Mouse (Mus musculus): ENCODE measurements around the gene Tmem235. TPM values are rescaled to one million over a fixed set of nuclear protein-coding genes. Genes with fewer than 3 reads are reported as not detected.
"Not testable (repeated sequence)": the region's sequence is repeated elsewhere in the genome, so short reads cannot be mapped to it uniquely, and the experiment has no call there.

Gene Tmem235
- polyA plus RNA-seq, 1 experiment from 2014 or later = not detected

GRCm38 (mm10) chr11:117825333-117826101, 35.0 kb upstream of the Tmem235 start, which contains the start of the genes Afmid and Tk1:
Gene Afmid (plus strand): TSS chr11:117825924.
Gene Tk1 (minus strand): TSS chr11:117826092.
- Histone ChIP-seq H3K4me1 (peaks cover 74% of the 10 kb centered on the region), H3K9ac (peak within 1 kb of the TSS; percentile 82), H3K4me3 (peak within 1 kb of the TSS; percentile 63), H3K4me2 (replicated peaks) (peak within 1 kb of the TSS; percentile 94), H3K9me3 (no peaks in the 10 kb centered on the region), H3K27me3 (no peaks in the 10 kb centered on the region), H3K36me3 (peaks cover 29% of the 10 kb centered on the region), H3K27ac (peak within 1 kb of the TSS; percentile 94)
- ATAC-seq (ENCODE audit: low FRiP score, low read depth) = peak; percentile 75
- WGBS = under 1% methylated on average over 34 of the region's 34 CpGs

GRCm38 (mm10) chr11:117826164-117826563, 34.4 kb upstream of the Tmem235 start:
- Histone ChIP-seq H3K9ac (peak overlapping the region; percentile 67), H3K4me1 (peaks cover 77% of the 10 kb centered on the region), H3K4me3 (peak overlapping the region; percentile 63), H3K9me3 (no peaks in the 10 kb centered on the region), H3K27ac (peak overlapping the region; percentile 94), H3K4me2 (replicated peaks) (peak overlapping the region; percentile 94), H3K27me3 (no peaks in the 10 kb centered on the region), H3K36me3 (peaks cover 23% of the 10 kb centered on the region)
- peak; percentile 37; the same call in 1 of the 2 replicates for ATAC-seq (ENCODE audit: low FRiP score, low read depth)
- 3% methylated on average over 5 of the region's 5 CpGs for WGBS

- WGBS = 62% methylated on average over 8 of the region's 8 CpGs
- peak overlapping the region; percentile 63; the same call in 1 of the 2 replicates for H3K4me3 ChIP-seq
- no peak for ATAC-seq (ENCODE audit: low FRiP score, low read depth)
- no peaks in the 10 kb centered on the region for H3K27me3 ChIP-seq
- H3K4me2 ChIP-seq (replicated peaks) = peak overlapping the region; percentile 94
- H3K9ac ChIP-seq = peak overlapping the region; percentile 67; the same call in 1 of the 2 replicates
- H3K36me3 ChIP-seq = peaks cover 15% of the 10 kb centered on the region
- peak overlapping the region; percentile 94 for H3K27ac ChIP-seq
- H3K9me3 ChIP-seq = no peaks in the 10 kb centered on the region
- H3K4me1 ChIP-seq = peaks cover 77% of the 10 kb centered on the region
These were observed 33.6 kb upstream of the Tmem235 start for GRCm38 (mm10) chr11:117826916-117827315.

GRCm38 (mm10) chr11:117827386-117827785, 33.2 kb upstream of the Tmem235 start:
- H3K36me3 ChIP-seq = peaks cover 11% of the 10 kb centered on the region
- no peak overlapping the region for H3K9ac ChIP-seq
- H3K4me3 ChIP-seq = no peak overlapping the region
- no peak for ATAC-seq (ENCODE audit: low FRiP score, low read depth)
- WGBS = 44% methylated on average over 3 of the region's 3 CpGs
- no peaks in the 10 kb centered on the region for H3K27me3 ChIP-seq
- no peak overlapping the region for H3K27ac ChIP-seq
- peaks cover 82% of the 10 kb centered on the region for H3K4me1 ChIP-seq
- H3K9me3 ChIP-seq = no peaks in the 10 kb centered on the region
- no peak overlapping the region for H3K4me2 ChIP-seq (replicated peaks)

GRCm38 (mm10) chr11:117828149-117828887, 32.2 kb upstream of the Tmem235 start:
- Histone ChIP-seq H3K9ac (no peak overlapping the region), H3K27ac (peak overlapping the region; percentile 44; the same call in 1 of the 2 replicates)
- ATAC-seq (ENCODE audit: low FRiP score, low read depth) = no peak

GRCm38 (mm10) chr11:117828888-117829604, 31.5 kb upstream of the Tmem235 start:
- no peak for ATAC-seq (ENCODE audit: low FRiP score, low read depth)

More at GRCm38 (mm10) chr11:117828149-117828887, 32.2 kb upstream of the Tmem235 start:
- WGBS = 68% methylated on average over 18 of the region's 18 CpGs
- peaks cover 3% of the 10 kb centered on the region; the same call in 1 of the 2 replicates for H3K36me3 ChIP-seq
- no peaks in the 10 kb centered on the region for H3K9me3 ChIP-seq
- no peak overlapping the region for H3K4me3 ChIP-seq
- peaks cover 74% of the 10 kb centered on the region for H3K4me1 ChIP-seq
- H3K4me2 ChIP-seq (replicated peaks) = no peak overlapping the region
- H3K27me3 ChIP-seq = no peaks in the 10 kb centered on the region

GRCm38 (mm10) chr11:117829671-117830215, 30.8 kb upstream of the Tmem235 start:
- Histone ChIP-seq H3K4me2 (replicated peaks) (no peak overlapping the region), H3K27ac (0 out of 2 replicates have a peak overlapping the region, but pooled peaks have one; percentile 22), H3K9ac (0 out of 2 replicates have a peak overlapping the region, but pooled peaks have one; percentile 13), H3K9me3 (no peaks in the 10 kb centered on the region), H3K27me3 (no peaks in the 10 kb centered on the region), H3K4me1 (peaks cover 61% of the 10 kb centered on the region), H3K4me3 (no peak overlapping the region), H3K36me3 (no peaks in the 10 kb centered on the region)
- ATAC-seq (ENCODE audit: low FRiP score, low read depth) = no peak
- 70% methylated on average over 2 of the region's 2 CpGs for WGBS

More at GRCm38 (mm10) chr11:117828888-117829604, 31.5 kb upstream of the Tmem235 start:
- Histone ChIP-seq H3K27ac (peak overlapping the region; percentile 44; the same call in 1 of the 2 replicates), H3K9ac (peak overlapping the region; percentile 1; the same call in 1 of the 2 replicates), H3K36me3 (no peaks in the 10 kb centered on the region), H3K9me3 (no peaks in the 10 kb centered on the region), H3K27me3 (no peaks in the 10 kb centered on the region), H3K4me2 (replicated peaks) (no peak overlapping the region), H3K4me3 (no peak overlapping the region), H3K4me1 (peaks cover 66% of the 10 kb centered on the region)
- 67% methylated on average over 9 of the region's 9 CpGs for WGBS

GRCm38 (mm10) chr11:117830401-117830800, 30.2 kb upstream of the Tmem235 start:
- no peak overlapping the region for H3K4me2 ChIP-seq (replicated peaks)
- no peak for ATAC-seq (ENCODE audit: low FRiP score, low read depth)
- H3K36me3 ChIP-seq = no peaks in the 10 kb centered on the region
- WGBS = 73% methylated on average over 9 of the region's 9 CpGs
- peak overlapping the region; percentile 22; the same call in 1 of the 2 replicates for H3K27ac ChIP-seq
- no peaks in the 10 kb centered on the region for H3K9me3 ChIP-seq
- no peaks in the 10 kb centered on the region for H3K27me3 ChIP-seq
- no peak overlapping the region for H3K4me3 ChIP-seq
- H3K9ac ChIP-seq = peak overlapping the region; percentile 13; the same call in 1 of the 2 replicates
- peaks cover 54% of the 10 kb centered on the region for H3K4me1 ChIP-seq

GRCm38 (mm10) chr11:117832086-117832969, 28.2 kb upstream of the Tmem235 start:
- Histone ChIP-seq H3K36me3 (no peaks in the 10 kb centered on the region), H3K4me1 (peaks cover 43% of the 10 kb centered on the region), H3K4me2 (replicated peaks) (peak overlapping the region; percentile 58), H3K9ac (no peak overlapping the region), H3K9me3 (no peaks in the 10 kb centered on the region), H3K27me3 (no peaks in the 10 kb centered on the region), H3K4me3 (peak overlapping the region; percentile 29), H3K27ac (no peak overlapping the region)
- peak; percentile 16; the same call in 1 of the 2 replicates for ATAC-seq (ENCODE audit: low FRiP score, low read depth)
- WGBS = 21% methylated on average over 28 of the region's 28 CpGs

GRCm38 (mm10) chr11:117833509-117833908, 27.0 kb upstream of the Tmem235 start:
- WGBS = 85% methylated on average over 5 of the region's 6 CpGs

More at GRCm38 (mm10) chr11:117833509-117833908, 27.0 kb upstream of the Tmem235 start:
- ATAC-seq (ENCODE audit: low FRiP score, low read depth); H3K27ac ChIP-seq; H3K4me2 ChIP-seq (replicated peaks); H3K9me3 ChIP-seq; H3K27me3 ChIP-seq; H3K9ac ChIP-seq; H3K36me3 ChIP-seq; H3K4me3 ChIP-seq: not testable (repeated sequence)
- H3K4me1 ChIP-seq = peaks cover 33% of the 10 kb centered on the region
